Mouse (Mus musculus): ENCODE results near the gene Adam17. TPM values are rescaled to one million over a fixed set of nuclear protein-coding genes. Genes with fewer than 3 reads are reported as not detected.
"Not testable (repeated sequence)": the region's sequence is repeated elsewhere in the genome, so short reads cannot be mapped to it uniquely, and the experiment has no call there.

Gene Adam17
- polyA plus RNA-seq, 1 experiment from 2014 or later: 28.4 TPM

- ATAC-seq: no peak
Observed at GRCm38 (mm10) chr12:21402771-21403170, 29.3 kb upstream of the Adam17 start.

GRCm38 (mm10) chr12:21386201-21386600 lies 12.8 kb upstream of the Adam17 start:
- Histone ChIP-seq H3K27ac (ENCODE audit: low read length) (no peak overlapping the region), H3K4me2 (ENCODE audit: low read depth, low read length) (no peak overlapping the region), H3K4me3 (ENCODE audit: low read length) (no peak overlapping the region), H3K4me1 (ENCODE audit: control insufficient read depth, insufficient read depth, low read length) (no peaks in the 10 kb centered on the region), H3K9ac (ENCODE audit: low read depth, low read length) (no peak overlapping the region), H3K36me3 (ENCODE audit: control insufficient read depth, insufficient read depth, low read length) (peaks cover 7% of the 10 kb centered on the region; the same call in 1 of the 2 replicates), H3K27me3 (replicated peaks; ENCODE audit: control insufficient read depth, insufficient read depth, low read length) (no peaks in the 10 kb centered on the region), H3K9me3 (ENCODE audit: control insufficient read depth, low read length) (no peaks in the 10 kb centered on the region)
- WGBS: 91% methylated on average over 2 of the region's 2 CpGs
- no peak for ATAC-seq

More at GRCm38 (mm10) chr12:21402771-21403170, 29.3 kb upstream of the Adam17 start:
- Histone ChIP-seq H3K9ac (ENCODE audit: low read depth, low read length) (no peak overlapping the region), H3K27me3 (replicated peaks; ENCODE audit: control insufficient read depth, insufficient read depth, low read length) (no peaks in the 10 kb centered on the region), H3K27ac (ENCODE audit: low read length) (no peak overlapping the region), H3K9me3 (ENCODE audit: control insufficient read depth, low read length) (no peaks in the 10 kb centered on the region), H3K36me3 (ENCODE audit: control insufficient read depth, insufficient read depth, low read length) (no peaks in the 10 kb centered on the region; the same call in 1 of the 2 replicates), H3K4me1 (ENCODE audit: control insufficient read depth, insufficient read depth, low read length) (no peaks in the 10 kb centered on the region), H3K4me2 (ENCODE audit: low read depth, low read length) (no peak overlapping the region), H3K4me3 (ENCODE audit: low read length) (no peak overlapping the region)
- WGBS: 94% methylated on average over 5 of the region's 5 CpGs

DNA sequence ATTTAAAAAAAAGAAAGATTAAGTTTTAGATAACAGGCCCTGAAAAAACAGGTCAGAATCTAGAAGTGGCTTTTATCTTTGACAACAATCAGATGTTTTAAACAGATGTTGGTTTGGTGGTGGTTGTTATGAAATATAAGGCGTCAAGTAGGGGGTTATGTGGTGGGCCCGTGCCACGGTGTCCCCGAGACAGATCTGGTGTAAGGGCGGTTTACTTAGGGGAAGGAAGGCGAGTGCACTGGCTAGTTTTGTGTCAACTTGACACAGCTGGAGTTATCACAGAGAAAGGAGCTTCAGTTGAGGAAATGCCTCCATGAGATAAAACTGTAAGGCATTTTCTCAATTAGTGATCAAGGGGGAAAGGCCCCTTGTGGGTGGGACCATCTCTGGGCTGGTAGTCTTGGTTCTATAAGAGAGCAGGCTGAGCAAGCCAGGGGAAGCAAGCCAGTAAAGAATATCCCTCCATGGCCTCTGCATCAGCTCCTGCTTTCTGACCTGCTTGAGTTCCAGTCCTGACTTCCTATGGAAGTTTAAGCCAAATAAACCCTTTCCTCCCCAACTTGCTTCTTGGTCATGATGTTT lies 5.4 kb upstream of the Adam17 start:
- H3K4me1 ChIP-seq (ENCODE audit: control insufficient read depth, insufficient read depth, low read length); H3K27ac ChIP-seq (ENCODE audit: low read length); H3K9ac ChIP-seq (ENCODE audit: low read depth, low read length); H3K36me3 ChIP-seq (ENCODE audit: control insufficient read depth, insufficient read depth, low read length); ATAC-seq; H3K9me3 ChIP-seq (ENCODE audit: control insufficient read depth, low read length); H3K4me2 ChIP-seq (ENCODE audit: low read depth, low read length); H3K4me3 ChIP-seq (ENCODE audit: low read length); H3K27me3 ChIP-seq (replicated peaks; ENCODE audit: control insufficient read depth, insufficient read depth, low read length): not testable (repeated sequence)
- WGBS: 65% methylated on average over 6 of the region's 6 CpGs

DNA sequence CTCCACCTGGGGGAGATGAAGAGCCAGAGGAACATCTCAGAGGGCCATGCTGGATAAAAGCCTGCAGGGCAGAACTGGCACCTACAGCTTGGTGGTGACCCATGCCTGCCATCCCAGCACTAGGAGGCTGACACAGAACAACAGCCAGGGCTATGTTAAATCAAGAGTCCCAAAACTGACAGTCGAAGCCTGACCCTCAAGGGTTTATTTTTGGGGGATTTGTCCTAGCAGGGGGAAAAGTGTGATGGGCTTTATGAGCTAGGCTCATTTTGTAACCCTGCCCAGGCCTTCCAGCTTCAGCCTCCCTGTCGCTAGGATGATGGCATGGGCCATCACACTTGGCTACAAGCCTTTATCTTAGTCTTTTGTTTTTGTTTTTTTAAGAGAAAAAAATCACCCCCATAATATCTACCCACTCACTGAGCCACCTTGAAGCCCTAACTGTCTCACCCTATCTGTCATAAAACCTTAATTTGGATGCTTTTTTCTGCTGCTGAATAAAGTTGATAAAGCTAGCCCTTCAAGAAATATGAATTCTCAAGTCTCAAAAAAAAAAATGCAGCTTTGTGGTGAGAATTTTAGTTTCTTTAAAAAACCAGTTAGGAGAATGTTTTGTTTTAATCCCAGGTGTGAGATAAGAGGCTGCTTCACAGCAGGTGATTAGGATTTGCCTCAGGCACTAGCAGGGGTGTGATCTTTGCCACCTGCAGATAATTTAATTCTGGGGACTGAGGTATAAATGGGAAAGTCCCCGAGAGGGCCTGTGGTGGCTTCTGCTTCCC lies 2.1 kb upstream of the Adam17 start:
- 42% methylated on average over 3 of the region's 3 CpGs for WGBS
- Histone ChIP-seq H3K36me3 (ENCODE audit: control insufficient read depth, insufficient read depth, low read length) (no peaks in the 10 kb centered on the region), H3K4me2 (ENCODE audit: low read depth, low read length) (no peak overlapping the region), H3K9me3 (ENCODE audit: control insufficient read depth, low read length) (no peaks in the 10 kb centered on the region), H3K27me3 (replicated peaks; ENCODE audit: control insufficient read depth, insufficient read depth, low read length) (no peaks in the 10 kb centered on the region), H3K4me3 (ENCODE audit: low read length) (no peak overlapping the region), H3K27ac (ENCODE audit: low read length) (no peak overlapping the region), H3K9ac (ENCODE audit: low read depth, low read length) (no peak overlapping the region), H3K4me1 (ENCODE audit: control insufficient read depth, insufficient read depth, low read length) (0 out of 2 replicates have a peak, but pooled peaks cover 3% of the 10 kb centered on the region)
- ATAC-seq: no peak

DNA sequence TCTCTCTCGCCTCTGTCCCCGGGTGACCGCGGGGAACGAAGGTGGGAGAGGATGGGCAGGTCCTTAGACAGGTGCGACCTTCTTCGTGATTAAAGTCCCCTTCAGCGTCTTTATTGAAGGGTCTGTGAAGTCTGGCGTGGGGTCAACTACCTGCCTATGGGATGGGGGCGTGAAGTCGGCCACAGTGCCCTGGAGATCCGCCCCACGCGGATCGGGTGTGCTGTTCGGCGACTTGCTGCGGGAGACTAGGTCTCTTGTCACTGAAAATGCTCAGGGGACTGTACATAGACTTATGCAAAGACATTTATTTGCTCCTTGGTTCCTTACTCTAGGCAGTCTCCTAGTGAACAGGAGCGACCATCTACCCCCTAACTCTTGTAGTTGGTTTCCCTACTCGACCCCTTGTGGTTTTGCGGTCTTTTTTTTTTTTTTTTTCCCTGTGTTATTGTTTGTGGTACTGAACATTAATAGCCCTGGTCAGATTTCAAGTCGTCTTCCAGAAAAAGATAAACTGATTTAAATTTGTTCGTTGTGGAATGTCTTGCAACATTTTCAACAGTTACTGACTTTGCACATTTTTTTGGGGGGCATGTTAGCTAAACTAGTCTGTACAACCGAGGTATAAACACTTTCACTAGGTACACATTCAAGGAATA lies 516 bp upstream of the Adam17 start:
- H3K4me3 ChIP-seq (ENCODE audit: low read length): peak overlapping the region; percentile 82
- H3K9ac ChIP-seq (ENCODE audit: low read depth, low read length): peak overlapping the region; percentile 90
- ATAC-seq: peak; percentile 71
- peak overlapping the region; percentile 63 for H3K4me2 ChIP-seq (ENCODE audit: low read depth, low read length)
- 0 out of 2 replicates have a peak, but pooled peaks cover 3% of the 10 kb centered on the region for H3K4me1 ChIP-seq (ENCODE audit: control insufficient read depth, insufficient read depth, low read length)
- WGBS: 3% methylated on average over 24 of the region's 24 CpGs
- no peaks in the 10 kb centered on the region for H3K9me3 ChIP-seq (ENCODE audit: control insufficient read depth, low read length)
- H3K36me3 ChIP-seq (ENCODE audit: control insufficient read depth, insufficient read depth, low read length): no peaks in the 10 kb centered on the region
- no peaks in the 10 kb centered on the region for H3K27me3 ChIP-seq (replicated peaks; ENCODE audit: control insufficient read depth, insufficient read depth, low read length)
- peak overlapping the region; percentile 95 for H3K27ac ChIP-seq (ENCODE audit: low read length)

DNA sequence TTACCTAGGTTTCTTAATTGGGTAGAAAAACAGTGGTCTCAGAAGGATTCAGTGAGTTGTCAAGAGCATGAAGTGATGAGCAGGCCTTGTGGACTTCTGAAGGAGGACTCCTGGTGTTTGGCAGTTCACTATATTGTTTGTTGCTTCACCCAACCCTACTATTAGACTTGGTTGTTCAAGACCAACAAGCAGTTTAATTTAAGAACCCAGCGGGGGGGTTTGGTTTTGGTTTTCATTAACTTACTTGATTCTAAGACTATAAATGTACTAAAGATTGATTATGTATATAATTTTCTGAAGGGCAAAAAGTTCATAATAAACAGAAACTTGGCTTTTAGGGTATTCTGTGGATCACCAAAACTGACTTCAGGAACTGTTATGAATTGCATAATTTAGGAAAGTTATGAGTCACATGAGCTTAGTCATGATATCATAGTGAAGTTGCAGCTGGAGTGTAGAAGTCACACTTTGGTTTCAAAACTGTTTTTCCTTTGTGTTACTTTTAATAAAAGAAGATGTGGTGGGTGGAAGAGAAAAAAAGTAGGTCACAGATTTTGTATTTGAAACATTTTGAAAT lies 3.3 kb downstream of the Adam17 start:
- Histone ChIP-seq H3K36me3 (ENCODE audit: control insufficient read depth, insufficient read depth, low read length) (no peaks in the 10 kb centered on the region), H3K27me3 (replicated peaks; ENCODE audit: control insufficient read depth, insufficient read depth, low read length) (no peaks in the 10 kb centered on the region), H3K9me3 (ENCODE audit: control insufficient read depth, low read length) (no peaks in the 10 kb centered on the region), H3K4me2 (ENCODE audit: low read depth, low read length) (no peak overlapping the region), H3K4me1 (ENCODE audit: control insufficient read depth, insufficient read depth, low read length) (0 out of 2 replicates have a peak, but pooled peaks cover 3% of the 10 kb centered on the region), H3K4me3 (ENCODE audit: low read length) (no peak overlapping the region), H3K9ac (ENCODE audit: low read depth, low read length) (no peak overlapping the region), H3K27ac (ENCODE audit: low read length) (no peak overlapping the region)
- ATAC-seq: no peak
- 83% methylated on average over 1 of the region's 1 CpGs for WGBS

DNA sequence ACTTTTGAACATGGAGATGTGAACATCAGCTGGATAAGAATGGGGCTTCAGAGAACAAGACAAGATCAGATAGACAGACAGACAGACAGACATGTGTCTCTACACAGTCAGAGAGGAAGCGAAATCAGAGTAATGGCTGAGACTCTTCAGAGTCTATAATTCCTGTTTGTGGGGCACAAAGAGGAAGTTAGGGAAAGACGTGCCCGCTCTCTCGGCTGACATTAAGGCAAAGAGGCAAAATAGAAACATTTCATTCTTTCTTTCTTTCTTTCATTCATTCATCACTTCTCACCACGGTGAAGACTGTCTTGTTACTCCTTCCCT lies 4.4 kb downstream of the Adam17 start:
- Histone ChIP-seq H3K4me3 (ENCODE audit: low read length) (no peak overlapping the region), H3K4me2 (ENCODE audit: low read depth, low read length) (no peak overlapping the region), H3K4me1 (ENCODE audit: control insufficient read depth, insufficient read depth, low read length) (0 out of 2 replicates have a peak, but pooled peaks cover 3% of the 10 kb centered on the region), H3K27me3 (replicated peaks; ENCODE audit: control insufficient read depth, insufficient read depth, low read length) (no peaks in the 10 kb centered on the region), H3K9ac (ENCODE audit: low read depth, low read length) (no peak overlapping the region), H3K9me3 (ENCODE audit: control insufficient read depth, low read length) (no peaks in the 10 kb centered on the region), H3K36me3 (ENCODE audit: control insufficient read depth, insufficient read depth, low read length) (no peaks in the 10 kb centered on the region), H3K27ac (ENCODE audit: low read length) (no peak overlapping the region)
- no peak for ATAC-seq
- WGBS: 84% methylated on average over 5 of the region's 5 CpGs

- no peaks in the 10 kb centered on the region for H3K9me3 ChIP-seq (ENCODE audit: control insufficient read depth, low read length)
- no peak overlapping the region for H3K4me2 ChIP-seq (ENCODE audit: low read depth, low read length)
- H3K4me1 ChIP-seq (ENCODE audit: control insufficient read depth, insufficient read depth, low read length): 0 out of 2 replicates have a peak, but pooled peaks cover 3% of the 10 kb centered on the region
- no peak overlapping the region for H3K9ac ChIP-seq (ENCODE audit: low read depth, low read length)
- 89% methylated on average over 9 of the region's 9 CpGs for WGBS
- ATAC-seq: no peak
- no peak overlapping the region for H3K27ac ChIP-seq (ENCODE audit: low read length)
- no peak overlapping the region for H3K4me3 ChIP-seq (ENCODE audit: low read length)
- H3K27me3 ChIP-seq (replicated peaks; ENCODE audit: control insufficient read depth, insufficient read depth, low read length): no peaks in the 10 kb centered on the region
- no peaks in the 10 kb centered on the region for H3K36me3 ChIP-seq (ENCODE audit: control insufficient read depth, insufficient read depth, low read length)
Observed at GRCm38 (mm10) chr12:21368376-21369086, 4.9 kb downstream of the Adam17 start.

All from intestine, embryonic 16.5 days (tissue).